In the genomic region with DNA sequence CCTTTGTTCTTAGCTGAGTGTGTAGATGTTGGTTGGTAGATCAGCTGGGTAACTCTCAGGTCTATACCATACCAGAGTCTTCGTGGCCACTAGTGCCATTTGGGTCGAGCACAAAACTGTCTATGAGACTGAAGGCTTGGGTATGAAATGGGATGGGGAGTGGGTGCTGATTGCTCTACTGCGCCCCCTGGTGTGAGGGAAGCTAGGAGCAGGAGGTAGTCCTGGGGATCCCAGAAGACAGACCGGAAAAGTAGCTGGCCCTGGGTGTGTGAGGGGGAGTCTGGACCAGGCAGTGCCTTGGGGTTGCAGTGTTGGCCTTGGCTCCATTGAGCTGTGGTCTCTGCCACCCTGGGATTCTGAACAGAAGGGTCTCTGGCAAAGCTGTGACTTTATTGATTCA, we compare ENCODE assay signal across 8 mouse cellular contexts. TPM values are rescaled to one million over a fixed set of nuclear protein-coding genes. Genes with fewer than 3 reads are reported as not detected.
A peak's percentile ranks its signal among the peaks of the same experiment; 100 is the strongest.
DNase-seq lines count a peak whose midpoint lies in the region; ATAC-seq lines count a peak whose summit lies in the region.

No protein-coding gene starts in this region.

- H3K27ac ChIP-seq in heart, embryonic 10.5 days = no peak overlapping the region

- no peaks in the 10 kb centered on the region for H3K4me1 ChIP-seq in heart, embryonic 10.5 days

- peak; percentile 44 to 73 for DNase-seq in heart, adult 18-20 months
- no peak for DNase-seq in heart, embryonic 10.5 days (ENCODE audit: low spot score)
- DNase-seq in 3T3-L1 (ENCODE audit: low read depth, low spot score) = peak; percentile 58
- peak; percentile 3 for DNase-seq in MEL-GATA-1-ER (ENCODE audit: extremely low read depth, low read depth)
- DNase-seq in heart, postnatal 4 days = peak; percentile 69
- DNase-seq in natural killer cell, adult 2 months (ENCODE audit: low spot score in 2 of 2) = peak; percentile 33 to 59
- DNase-seq in layer of hippocampus, adult 18-20 months (ENCODE audit: low spot score in 2 of 2) = no peak

- 61% methylated on average over 4 of the region's 4 CpGs for WGBS in heart, embryonic 10.5 days

- no peak overlapping the region for H3K4me3 ChIP-seq in heart, embryonic 10.5 days

- ATAC-seq in inflammation-experienced regulatory T-cells, adult 6 months = no peak

- no peaks in the 10 kb centered on the region for H3K9me3 ChIP-seq in heart, embryonic 10.5 days

- no peaks in the 10 kb centered on the region for H3K27me3 ChIP-seq in heart, embryonic 10.5 days (ENCODE audit: insufficient read depth, poor library complexity, severe bottlenecking)

- H3K36me3 ChIP-seq in heart, embryonic 10.5 days = peaks cover 47% of the 10 kb centered on the region

RNA-seq across cellular contexts. Expression of gene Cerk, which starts 48.3 kb away (rescaled TPM):
- total RNA-seq in heart, adult 18-20 months (2021) = 10 to 100 TPM; 29.2 to 32.0 TPM
- polyA plus RNA-seq in heart, embryonic 10.5 days (2016; fragmentation: Nextera tagmentation; extraction: Ambion mirVana) = 8.3 and 10.3 TPM in 2 replicates
- total RNA-seq in heart, postnatal 4 days (2021) = 10 to 100 TPM; 39.1 to 40.2 TPM
- 10 to 100 TPM; 50.0 to 50.7 TPM for total RNA-seq in layer of hippocampus, adult 18-20 months (2021)
- 1 to 10 TPM; 2.3 to 6.6 (median 5.9) TPM for polyA plus RNA-seq in inflammation-experienced regulatory T-cells, adult 6 months (2017; shearing (Covaris generic))

Comparison
In these comparisons a context has a peak if more than half of its experiments do, and no peak if none do; other contexts are left out.
1. DNase-seq: peak in heart, adult 18-20 months (2 of 2), 3T3-L1 (single experiment), MEL-GATA-1-ER (single experiment), heart, postnatal 4 days (single experiment) and natural killer cell, adult 2 months (2 of 2); none in heart, embryonic 10.5 days (single experiment) and layer of hippocampus, adult 18-20 months (0 of 2).